Mouse (Mus musculus): ENCODE data around the gene Hoxb6. TPM values are rescaled to one million over a fixed set of nuclear protein-coding genes. Genes with fewer than 3 reads are reported as not detected.

Hoxb6 gene
- total RNA-seq, 2 experiments from 2014 or later: 0.43 to 0.75 TPM

GRCm38 (mm10) chr11:96308763-96309162 is 16.5 kb downstream of the Hoxb6 start:
- no peak for DNase-seq

GRCm38 (mm10) chr11:96309288-96309687 is 17.0 kb downstream of the Hoxb6 start:
- DNase-seq: no peak
- intact Hi-C loops (cut with DNase I; ENCODE audit: low total_unique reads): loop anchor here (10.0 kb wide), 1 partner anchor 96 kb away; no protein-coding TSS in a partner anchor

More at GRCm38 (mm10) chr11:96308763-96309162, 16.5 kb downstream of the Hoxb6 start:
- intact Hi-C loops (cut with DNase I; ENCODE audit: low total_unique reads): loop anchor here (10.0 kb wide), 1 partner anchor 96 kb away; no protein-coding TSS in a partner anchor

GRCm38 (mm10) chr11:96310183-96310938 is 18.1 kb downstream of the Hoxb6 start:
- DNase-seq: no peak

GRCm38 (mm10) chr11:96311097-96311496 is 18.8 kb downstream of the Hoxb6 start:
- intact Hi-C loops (cut with DNase I; ENCODE audit: low total_unique reads): loop anchor here (5.0 kb wide), 1 partner anchor 241 kb away; no protein-coding TSS in a partner anchor

More at GRCm38 (mm10) chr11:96310183-96310938, 18.1 kb downstream of the Hoxb6 start:
- intact Hi-C loops (cut with DNase I; ENCODE audit: low total_unique reads): loop anchor here (5.0 kb wide), 1 partner anchor 242 kb away; no protein-coding TSS in a partner anchor

GRCm38 (mm10) chr11:96311520-96312417 is 19.5 kb downstream of the Hoxb6 start:
- intact Hi-C loops (cut with DNase I; ENCODE audit: low total_unique reads): loop anchor here (5.0 kb wide), 1 partner anchor 241 kb away; no protein-coding TSS in a partner anchor
- DNase-seq: peak; percentile 46

More at GRCm38 (mm10) chr11:96311097-96311496, 18.8 kb downstream of the Hoxb6 start:
- DNase-seq: no peak

- intact Hi-C loops (cut with DNase I; ENCODE audit: low total_unique reads): loop anchor here (5.0 kb wide), 1 partner anchor 239 kb away; no protein-coding TSS in a partner anchor
- no peak for DNase-seq
These were observed 20.9 kb downstream of the Hoxb6 start for GRCm38 (mm10) chr11:96313134-96313533.

- intact Hi-C loops (cut with DNase I; ENCODE audit: low total_unique reads): loop anchor here (5.0 kb wide), 1 partner anchor 238 kb away; no protein-coding TSS in a partner anchor
- DNase-seq: no peak
These were observed 21.6 kb downstream of the Hoxb6 start for GRCm38 (mm10) chr11:96313806-96314428.

- intact Hi-C loops (cut with DNase I; ENCODE audit: low total_unique reads): loop anchor here (5.0 kb wide), 1 partner anchor 237 kb away; no protein-coding TSS in a partner anchor
- DNase-seq: no peak
These were observed 22.5 kb downstream of the Hoxb6 start for GRCm38 (mm10) chr11:96314671-96315343.

GRCm38 (mm10) chr11:96315344-96315681 is 23.0 kb downstream of the Hoxb6 start:
- DNase-seq: no peak
- intact Hi-C loops (cut with DNase I; ENCODE audit: low total_unique reads): no loop called here

GRCm38 (mm10) chr11:96316696-96317607 is 24.7 kb downstream of the Hoxb6 start:
- intact Hi-C loops (cut with DNase I; ENCODE audit: low total_unique reads): no loop called here
- no peak for DNase-seq

GRCm38 (mm10) chr11:96317608-96318367 is 25.5 kb downstream of the Hoxb6 start, which contains the start of gene Hoxb4:
Hoxb4 (plus strand) TSS chr11:96318267.
- no peak for DNase-seq
- intact Hi-C loops (cut with DNase I; ENCODE audit: low total_unique reads): no loop called here

- intact Hi-C loops (cut with DNase I; ENCODE audit: low total_unique reads): no loop called here
- DNase-seq: no peak
These were observed 26.2 kb downstream of the Hoxb6 start for GRCm38 (mm10) chr11:96318368-96319070.

- intact Hi-C loops (cut with DNase I; ENCODE audit: low total_unique reads): no loop called here
- DNase-seq: no peak
These were observed 27.0 kb downstream of the Hoxb6 start for GRCm38 (mm10) chr11:96319071-96319902.

GRCm38 (mm10) chr11:96319910-96320309 is 27.6 kb downstream of the Hoxb6 start:
- no peak for DNase-seq
- intact Hi-C loops (cut with DNase I; ENCODE audit: low total_unique reads): no loop called here

- intact Hi-C loops (cut with DNase I; ENCODE audit: low total_unique reads): no loop called here
- DNase-seq: no peak
These were observed 28.4 kb downstream of the Hoxb6 start for GRCm38 (mm10) chr11:96320688-96321087.

- DNase-seq: no peak
- intact Hi-C loops (cut with DNase I; ENCODE audit: low total_unique reads): no loop called here
These were observed 29.6 kb downstream of the Hoxb6 start for GRCm38 (mm10) chr11:96321846-96322245.

Measured in gastrocnemius, postnatal 14 days (tissue).